Mouse (Mus musculus) T-helper 2 cell (primary cell): ENCODE data around the gene Olfr1361.

ENCODE experiments used
- in situ Hi-C: fragments of 300-600 bp; cut with MboI, MseI; formaldehyde crosslinking; loops from one replicate; pipeline ENCODE4 v1.15.1; 2025; ENCODE audit warnings: high pct_unique_total_duplicates

Gene Olfr1361

GRCm38 (mm10) chr13:21663286-21663685 lies at the start of gene Olfr1361:
Gene Olfr1361, minus strand, starts transcription at chr13:21663386.
- in situ Hi-C loops: loop anchor here (10.0 kb wide), 1 partner anchor 612 kb away; the partner anchor contains the start of gene Vmn1r195

- in situ Hi-C loops: loop anchor here (10.0 to 25.0 kb wide), 3 partner anchors 474 to 1863 kb away; partner anchors contain the start of genes Hist1h2ad, Hist1h2ae, Hist1h2bf and Hist1h2bg
These were observed 48.5 kb upstream of the Olfr1361 start for GRCm38 (mm10) chr13:21711698-21712097.

GRCm38 (mm10) chr13:21710821-21711525 lies 47.8 kb upstream of the Olfr1361 start:
- in situ Hi-C loops: loop anchor here (10.0 to 25.0 kb wide), 3 partner anchors 474 to 1864 kb away; partner anchors contain the start of genes Hist1h2ad, Hist1h2ae, Hist1h2bf and Hist1h2bg

GRCm38 (mm10) chr13:21710031-21710711 lies 47.0 kb upstream of the Olfr1361 start:
- in situ Hi-C loops: loop anchor here (10.0 to 25.0 kb wide), 3 partner anchors 473 to 1865 kb away; partner anchors contain the start of genes Hist1h2ad, Hist1h2ae, Hist1h2bf and Hist1h2bg

- in situ Hi-C loops: loop anchor here (10.0 to 25.0 kb wide), 4 partner anchors 182 to 1731 kb away; partner anchors contain the start of gene Trim27
These were observed 43.5 kb upstream of the Olfr1361 start for GRCm38 (mm10) chr13:21706669-21707068.

GRCm38 (mm10) chr13:21697811-21698210 lies 34.6 kb upstream of the Olfr1361 start, which contains the start of gene Olfr1359:
Gene Olfr1359, plus strand, starts transcription at chr13:21698111.
- in situ Hi-C loops: no loop called here

- in situ Hi-C loops: no loop called here
These were observed 14.1 kb upstream of the Olfr1361 start, which contains the start of gene Olfr1360 for GRCm38 (mm10) chr13:21677305-21677704. Gene Olfr1360, minus strand, starts transcription at chr13:21677405.

- in situ Hi-C loops: no loop called here
These were observed 20.8 kb downstream of the Olfr1361 start, which contains the start of gene Olfr11 for GRCm38 (mm10) chr13:21642418-21642817. Gene Olfr11, minus strand, starts transcription at chr13:21642518.

GRCm38 (mm10) chr13:21613922-21614321 lies 49.3 kb downstream of the Olfr1361 start, which contains the start of gene Olfr1362:
Gene Olfr1362, minus strand, starts transcription at chr13:21614022.
- in situ Hi-C loops: no loop called here
